Mouse (Mus musculus): ENCODE results near the gene Wdr4. TPM values are rescaled to one million over a fixed set of nuclear protein-coding genes. Genes with fewer than 3 reads are reported as not detected.

Gene Wdr4
- polyA plus RNA-seq (2015; fragmentation: Nextera tagmentation; extraction: Ambion mirVana) = 9.8 and 12.1 TPM in 2 replicates

- Histone ChIP-seq H3K4me3 (ENCODE audit: low read depth, low read length) (peak within 1 kb of the TSS; percentile 75), H3K4me2 (replicated peaks; ENCODE audit: low read depth, low read length) (peak within 1 kb of the TSS; percentile 71), H3K27me3 (replicated peaks; ENCODE audit: insufficient read depth, low read length) (no peaks in the 10 kb centered on the region), H3K36me3 (ENCODE audit: insufficient read depth, low read length) (0 out of 2 replicates have a peak, but pooled peaks cover 4% of the 10 kb centered on the region), H3K4me1 (ENCODE audit: insufficient read depth, low read depth, low read length) (no peaks in the 10 kb centered on the region; the same call in 1 of the 2 replicates), H3K9ac (replicated peaks; ENCODE audit: low read depth) (peak within 1 kb of the TSS; percentile 51), H3K9me3 (ENCODE audit: low read length) (no peaks in the 10 kb centered on the region), H3K27ac (ENCODE audit: low read length) (peak within 1 kb of the TSS; percentile 85)
- ATAC-seq = peak; percentile 99
- WGBS = under 1% methylated on average over 45 of the region's 45 CpGs
- peak; percentile 100 for DNase-seq (ENCODE audit: low spot score)
- TF ChIP-seq EP300 (IDR thresholded peaks at IDR 0.05) = no peak
- peak; percentile 0; the same call in 1 of the 2 replicates for TF ChIP-seq CTCF (IDR thresholded peaks at IDR 0.05)
These were observed at the start of gene Wdr4, which contains the start of gene Ndufv3 for GRCm38 (mm10) chr17:31519946-31520838. Gene Wdr4 (minus strand): TSS chr17:31519980. Gene Ndufv3 (plus strand): TSS chr17:31520115.

DNA sequence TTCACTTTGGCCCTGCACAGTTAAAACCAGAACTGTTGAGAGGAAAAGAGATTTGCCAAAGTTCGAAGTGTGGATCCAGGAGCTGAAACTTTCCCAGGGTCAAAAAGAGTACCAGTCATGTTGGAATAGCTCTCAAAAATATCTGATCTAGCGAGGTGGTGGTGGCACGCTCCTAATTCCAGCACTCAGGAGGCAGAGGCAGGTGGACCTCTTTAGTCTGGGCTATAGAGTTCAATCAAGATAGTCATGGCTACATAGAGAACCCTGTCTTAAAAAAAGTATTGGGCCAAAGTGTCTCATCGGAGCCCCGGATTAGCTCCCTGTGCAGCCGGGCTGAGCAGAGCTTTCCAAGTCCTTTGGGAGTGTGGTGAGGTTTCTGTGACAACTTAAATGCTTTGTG, 46.5 kb upstream of the Wdr4 start:
- Histone ChIP-seq H3K36me3 (ENCODE audit: insufficient read depth, low read length) (no peaks in the 10 kb centered on the region), H3K9ac (replicated peaks; ENCODE audit: low read depth) (peak overlapping the region; percentile 86; the same call in 1 of the 2 replicates), H3K4me1 (ENCODE audit: insufficient read depth, low read depth, low read length) (peaks cover 19% of the 10 kb centered on the region; the same call in 1 of the 2 replicates), H3K27ac (ENCODE audit: low read length) (peak overlapping the region; percentile 99; the same call in 1 of the 2 replicates), H3K9me3 (ENCODE audit: low read length) (no peaks in the 10 kb centered on the region), H3K27me3 (replicated peaks; ENCODE audit: insufficient read depth, low read length) (no peaks in the 10 kb centered on the region), H3K4me2 (replicated peaks; ENCODE audit: low read depth, low read length) (peak overlapping the region; percentile 87), H3K4me3 (ENCODE audit: low read depth, low read length) (0 out of 2 replicates have a peak overlapping the region, but pooled peaks have one; percentile 91)
- WGBS = 64% methylated on average over 6 of the region's 6 CpGs
- ATAC-seq (no peak), DNase-seq (ENCODE audit: low spot score) (no peak)
- TF ChIP-seq CTCF (IDR thresholded peaks at IDR 0.05) = no peak
- TF ChIP-seq EP300 (IDR thresholded peaks at IDR 0.05) = no peak

- Histone ChIP-seq H3K4me3 (ENCODE audit: low read depth, low read length) (peak overlapping the region; percentile 91), H3K4me2 (replicated peaks; ENCODE audit: low read depth, low read length) (peak overlapping the region; percentile 87), H3K4me1 (ENCODE audit: insufficient read depth, low read depth, low read length) (peaks cover 19% of the 10 kb centered on the region; the same call in 1 of the 2 replicates), H3K27ac (ENCODE audit: low read length) (peak overlapping the region; percentile 99), H3K36me3 (ENCODE audit: insufficient read depth, low read length) (no peaks in the 10 kb centered on the region), H3K27me3 (replicated peaks; ENCODE audit: insufficient read depth, low read length) (no peaks in the 10 kb centered on the region), H3K9ac (replicated peaks; ENCODE audit: low read depth) (peak overlapping the region; percentile 86), H3K9me3 (ENCODE audit: low read length) (no peaks in the 10 kb centered on the region)
- under 1% methylated on average over 55 of the region's 88 CpGs for WGBS
- peak; percentile 37 for ATAC-seq
- TF ChIP-seq CTCF (IDR thresholded peaks at IDR 0.05) (peak; percentile 41), EP300 (IDR thresholded peaks at IDR 0.05) (no peak)
- DNase-seq (ENCODE audit: low spot score) = peak; percentile 77
These were observed 45.6 kb upstream of the Wdr4 start for GRCm38 (mm10) chr17:31565141-31566056.

GRCm38 (mm10) chr17:31564858-31565140, 45.0 kb upstream of the Wdr4 start:
- Histone ChIP-seq H3K4me1 (ENCODE audit: insufficient read depth, low read depth, low read length) (peaks cover 19% of the 10 kb centered on the region; the same call in 1 of the 2 replicates), H3K9me3 (ENCODE audit: low read length) (no peaks in the 10 kb centered on the region), H3K36me3 (ENCODE audit: insufficient read depth, low read length) (no peaks in the 10 kb centered on the region), H3K4me2 (replicated peaks; ENCODE audit: low read depth, low read length) (peak overlapping the region; percentile 87), H3K27me3 (replicated peaks; ENCODE audit: insufficient read depth, low read length) (no peaks in the 10 kb centered on the region), H3K4me3 (ENCODE audit: low read depth, low read length) (peak overlapping the region; percentile 91), H3K9ac (replicated peaks; ENCODE audit: low read depth) (peak overlapping the region; percentile 86), H3K27ac (ENCODE audit: low read length) (peak overlapping the region; percentile 99)
- DNase-seq (ENCODE audit: low spot score) (no peak), ATAC-seq (no peak)
- WGBS = 4% methylated on average over 10 of the region's 44 CpGs
- TF ChIP-seq CTCF (IDR thresholded peaks at IDR 0.05) (no peak), EP300 (IDR thresholded peaks at IDR 0.05) (no peak)

DNA sequence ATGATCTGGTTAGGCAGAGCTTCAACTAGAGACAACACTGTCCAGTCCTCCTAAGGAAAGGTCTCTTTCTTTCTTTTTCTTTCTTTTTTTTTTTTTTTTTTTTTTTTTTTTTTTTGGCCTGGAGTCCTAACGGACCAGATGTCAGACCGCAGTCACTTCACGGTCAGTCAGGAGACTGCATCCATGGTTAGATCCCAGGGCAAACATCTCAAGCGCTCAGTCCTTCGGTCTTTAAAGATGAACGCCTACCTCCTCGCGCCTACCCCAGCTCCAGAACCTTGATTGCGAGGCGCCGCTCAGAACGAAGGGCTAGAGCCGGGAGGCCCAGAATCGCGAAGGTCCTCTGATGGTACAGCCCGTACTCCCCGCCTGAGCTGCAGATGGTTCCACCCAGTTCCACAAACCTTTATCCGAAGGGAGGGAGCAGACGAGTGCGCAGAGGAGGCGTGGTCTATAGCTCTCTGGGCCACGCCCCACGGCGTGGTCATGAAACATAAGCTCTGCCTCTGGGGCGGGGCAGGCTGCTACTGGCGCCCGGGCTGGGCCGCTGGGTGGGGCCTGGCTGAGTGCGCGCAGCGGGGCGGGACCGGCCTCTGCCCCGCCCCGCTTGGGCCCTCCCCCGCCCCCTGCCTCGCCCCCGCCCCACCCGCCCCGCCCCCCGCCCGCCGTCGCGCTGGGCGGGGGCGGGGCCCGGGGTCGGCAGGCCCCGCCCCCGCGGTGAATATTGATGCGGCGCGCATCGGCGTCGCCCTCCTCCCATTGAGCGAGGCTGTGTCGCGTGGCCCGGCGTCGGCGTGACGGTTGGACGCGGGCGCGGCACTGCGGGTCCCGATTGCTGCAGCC, 44.5 kb upstream of the Wdr4 start, which contains the start of gene Pknox1:
Gene Pknox1, plus strand, starts transcription at position 720 of the 843 bp plus-strand sequence.
- ATAC-seq (peak; percentile 95), DNase-seq (ENCODE audit: low spot score) (peak; percentile 100)
- no peaks in the 10 kb centered on the region for H3K27me3 ChIP-seq (replicated peaks; ENCODE audit: insufficient read depth, low read length)
- H3K4me1 ChIP-seq (ENCODE audit: insufficient read depth, low read depth, low read length) = peaks cover 19% of the 10 kb centered on the region; the same call in 1 of the 2 replicates
- no peaks in the 10 kb centered on the region for H3K36me3 ChIP-seq (ENCODE audit: insufficient read depth, low read length)
- H3K9me3 ChIP-seq (ENCODE audit: low read length) = no peaks in the 10 kb centered on the region
- H3K9ac ChIP-seq (replicated peaks; ENCODE audit: low read depth) = peak within 1 kb of the TSS; percentile 86
- H3K4me3 ChIP-seq (ENCODE audit: low read depth, low read length) = peak within 1 kb of the TSS; percentile 91
- TF ChIP-seq EP300 (IDR thresholded peaks at IDR 0.05) (peak; percentile 41; the same call in 1 of the 2 replicates), CTCF (IDR thresholded peaks at IDR 0.05) (no peak; the same call in 1 of the 2 replicates)
- 3% methylated on average over 35 of the region's 72 CpGs for WGBS
- H3K27ac ChIP-seq (ENCODE audit: low read length) = peak within 1 kb of the TSS; percentile 99
- peak within 1 kb of the TSS; percentile 87 for H3K4me2 ChIP-seq (replicated peaks; ENCODE audit: low read depth, low read length)
